Mouse (Mus musculus) regulatory T cell (primary cell): ENCODE data around the gene Gps1.
"Not testable (repeated sequence)": the region's sequence is repeated elsewhere in the genome, so short reads cannot be mapped to it uniquely, and the experiment has no call there.

Source experiments
- in situ Hi-C: fragments of 300-600 bp; cut with MboI, MseI; formaldehyde crosslinking; loops from one replicate; pipeline ENCODE4 v1.15.1; 2025; ENCODE audit warnings: high pct_unique_total_duplicates

Gps1 gene

GRCm38 (mm10) chr11:120783426-120784063 is 527 bp upstream of the Gps1 start:
- in situ Hi-C loops, result no loop called here

- in situ Hi-C loops, result no loop called here
These were observed 1.1 kb downstream of the Gps1 start for GRCm38 (mm10) chr11:120785145-120785544.

GRCm38 (mm10) chr11:120788460-120788859 is 4.4 kb downstream of the Gps1 start:
- in situ Hi-C loops, result not testable (repeated sequence)

- in situ Hi-C loops, result no loop called here
These were observed 5.3 kb downstream of the Gps1 start for GRCm38 (mm10) chr11:120789355-120789754.

GRCm38 (mm10) chr11:120789810-120790209 is 5.7 kb downstream of the Gps1 start:
- in situ Hi-C loops, result no loop called here

- in situ Hi-C loops, result no loop called here
These were observed 8.6 kb downstream of the Gps1 start for GRCm38 (mm10) chr11:120792652-120793051.

GRCm38 (mm10) chr11:120795756-120796613 is 11.9 kb downstream of the Gps1 start, which contains the start of gene Dus1l:
Gene Dus1l (minus strand): TSS chr11:120796403.
- in situ Hi-C loops, result no loop called here

GRCm38 (mm10) chr11:120796614-120796946 is 12.5 kb downstream of the Gps1 start:
- in situ Hi-C loops, result no loop called here

GRCm38 (mm10) chr11:120798244-120798643 is 14.2 kb downstream of the Gps1 start:
- in situ Hi-C loops, result no loop called here

GRCm38 (mm10) chr11:120799316-120799890 is 15.3 kb downstream of the Gps1 start:
- in situ Hi-C loops, result no loop called here

- in situ Hi-C loops, result no loop called here
These were observed 16.2 kb downstream of the Gps1 start for GRCm38 (mm10) chr11:120800061-120800904.

GRCm38 (mm10) chr11:120804274-120804673 is 20.2 kb downstream of the Gps1 start:
- in situ Hi-C loops, result no loop called here

GRCm38 (mm10) chr11:120804769-120805168 is 20.7 kb downstream of the Gps1 start:
- in situ Hi-C loops, result no loop called here

GRCm38 (mm10) chr11:120805375-120806298 is 21.6 kb downstream of the Gps1 start:
- in situ Hi-C loops, result no loop called here

GRCm38 (mm10) chr11:120808010-120808409 is 23.9 kb downstream of the Gps1 start:
- in situ Hi-C loops, result no loop called here

- in situ Hi-C loops, result no loop called here
These were observed 28.0 kb downstream of the Gps1 start for GRCm38 (mm10) chr11:120812068-120812467.

- in situ Hi-C loops, result no loop called here
These were observed 33.3 kb downstream of the Gps1 start for GRCm38 (mm10) chr11:120817358-120817757.

GRCm38 (mm10) chr11:120818251-120818650 is 34.2 kb downstream of the Gps1 start:
- in situ Hi-C loops, result no loop called here

- in situ Hi-C loops, result no loop called here
These were observed 35.5 kb downstream of the Gps1 start for GRCm38 (mm10) chr11:120819556-120819955.

- in situ Hi-C loops, result no loop called here
These were observed 36.5 kb downstream of the Gps1 start for GRCm38 (mm10) chr11:120820546-120820945.
